Mouse (Mus musculus) lung, postnatal 0 days (tissue): ENCODE results near the gene Cops9.

Experiments
- CTCF ChIP-seq: IDR thresholded peaks from 2 replicates; pipeline ENCODE4 v1.5.1; 2016; ENCODE audit warnings: antibody characterized with exemption, mild to moderate bottlenecking
- EP300 ChIP-seq: IDR thresholded peaks from 2 replicates; pipeline ENCODE4 v1.6.1; 2016; ENCODE audit warnings: antibody characterized with exemption, mild to moderate bottlenecking, control low read depth

GRCm38 (mm10) chr1:92646111-92646510, 4.3 kb upstream of the Cops9 start:
- no peak for TF ChIP-seq CTCF
- TF ChIP-seq EP300, result no peak
